7 mouse cellular contexts compared by ENCODE assay signal in the genomic region with DNA sequence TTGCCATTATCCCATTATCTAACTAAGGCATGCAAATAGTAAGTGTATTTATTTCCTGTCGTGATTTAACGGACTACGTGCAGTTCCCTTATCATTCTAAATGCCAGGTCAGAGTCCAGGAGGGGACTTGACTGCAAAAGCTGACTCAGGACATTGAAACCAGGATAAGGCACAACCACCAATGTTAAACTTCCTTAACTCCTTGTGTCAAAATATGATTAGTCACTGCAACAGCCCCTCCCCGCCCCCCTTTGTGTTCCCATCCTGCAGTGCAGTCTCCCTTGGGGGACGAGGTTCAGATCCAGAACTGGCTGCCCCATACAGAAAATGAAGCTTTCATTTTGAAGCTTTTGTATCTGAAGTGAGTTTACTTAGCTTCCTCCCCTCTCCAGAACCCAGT. TPM values are rescaled to one million over a fixed set of nuclear protein-coding genes. Genes with fewer than 3 reads are reported as not detected.
DNase-seq lines count a peak whose midpoint lies in the region; ATAC-seq and TF ChIP-seq lines count a peak whose summit lies in the region.

No protein-coding gene starts in this region.

- peaks cover 13% of the 10 kb centered on the region for H3K4me1 ChIP-seq in forebrain, embryonic 13.5 days
- H3K4me1 ChIP-seq in intestine, postnatal 0 days (replicated peaks; ENCODE audit: control insufficient read depth, insufficient read depth, low read length), result no peaks in the 10 kb centered on the region
- peaks cover 12% of the 10 kb centered on the region for H3K4me1 ChIP-seq in midbrain, embryonic 10.5 days

- H3K27me3 ChIP-seq in forebrain, embryonic 13.5 days, result no peaks in the 10 kb centered on the region
- no peaks in the 10 kb centered on the region for H3K27me3 ChIP-seq in intestine, postnatal 0 days (replicated peaks; ENCODE audit: control insufficient read depth, insufficient read depth, low read length)
- H3K27me3 ChIP-seq in midbrain, embryonic 10.5 days (ENCODE audit: low read depth, poor library complexity, severe bottlenecking), result no peaks in the 10 kb centered on the region

- H3K4me3 ChIP-seq in forebrain, embryonic 13.5 days, result peak overlapping the region; percentile 68
- H3K4me3 ChIP-seq in intestine, postnatal 0 days (ENCODE audit: low read depth, low read length), result peak overlapping the region; percentile 87
- H3K4me3 ChIP-seq in midbrain, embryonic 10.5 days, result peak overlapping the region; percentile 86

- no peaks in the 10 kb centered on the region for H3K36me3 ChIP-seq in forebrain, embryonic 13.5 days (ENCODE audit: poor library complexity, severe bottlenecking)
- H3K36me3 ChIP-seq in intestine, postnatal 0 days (ENCODE audit: control insufficient read depth, insufficient read depth), result no peaks in the 10 kb centered on the region
- H3K36me3 ChIP-seq in midbrain, embryonic 10.5 days, result peaks cover 21% of the 10 kb centered on the region

- peak overlapping the region; percentile 65 for H3K4me2 ChIP-seq in forebrain, embryonic 13.5 days
- H3K4me2 ChIP-seq in intestine, postnatal 0 days (replicated peaks; ENCODE audit: low read depth), result peak overlapping the region; percentile 91

- no peak overlapping the region for H3K27ac ChIP-seq in forebrain, embryonic 13.5 days
- H3K27ac ChIP-seq in intestine, postnatal 0 days (ENCODE audit: low read depth, low read length), result peak overlapping the region; percentile 98
- H3K27ac ChIP-seq in midbrain, embryonic 10.5 days (replicated peaks), result peak overlapping the region; percentile 99

- DNase-seq in 3T3-L1 (ENCODE audit: low read depth, low spot score), result peak; percentile 85
- peak; percentile 20 to 30 for DNase-seq in B cell, adult 2 months
- DNase-seq in midbrain, embryonic 10.5 days (ENCODE audit: low spot score), result no peak
- no peak for DNase-seq in right cerebral cortex, postnatal 4 days
- no peak for DNase-seq in gastrocnemius, adult 18-20 months (ENCODE audit: low spot score)

- H3K9me3 ChIP-seq in forebrain, embryonic 13.5 days (replicated peaks), result no peaks in the 10 kb centered on the region
- H3K9me3 ChIP-seq in intestine, postnatal 0 days (ENCODE audit: control insufficient read depth), result no peaks in the 10 kb centered on the region
- H3K9me3 ChIP-seq in midbrain, embryonic 10.5 days (replicated peaks), result no peaks in the 10 kb centered on the region

- H3K9ac ChIP-seq in forebrain, embryonic 13.5 days, result peak overlapping the region; percentile 82
- H3K9ac ChIP-seq in intestine, postnatal 0 days (ENCODE audit: low read depth, low read length), result peak overlapping the region; percentile 92

- ATAC-seq in forebrain, embryonic 13.5 days, result no peak
- ATAC-seq in intestine, postnatal 0 days, result peak; percentile 33

- 63% methylated on average over 5 of the region's 5 CpGs for WGBS in forebrain, embryonic 13.5 days
- WGBS in intestine, postnatal 0 days, result 12% methylated on average over 5 of the region's 5 CpGs
- WGBS in midbrain, embryonic 10.5 days, result 76% methylated on average over 5 of the region's 5 CpGs

- no peak for TF ChIP-seq CTCF in intestine, postnatal 0 days (IDR thresholded peaks at IDR 0.05; ENCODE audit: low read depth)

RNA-seq across cellular contexts. Expression of gene Zfp1, which starts 0.7 kb away (rescaled TPM):
- 27.3 and 28.8 TPM in 2 replicates for polyA plus RNA-seq in forebrain, embryonic 13.5 days (2015; fragmentation: Nextera tagmentation; extraction: Ambion mirVana)
- polyA plus RNA-seq in intestine, postnatal 0 days (2015; fragmentation: Nextera tagmentation; extraction: Ambion mirVana), result 6.9 and 7.8 TPM in 2 replicates
- polyA plus RNA-seq in midbrain, embryonic 10.5 days (2016; fragmentation: Nextera tagmentation; extraction: Ambion mirVana), result 22.2 and 22.4 TPM in 2 replicates
- total RNA-seq in gastrocnemius, adult 18-20 months (2021), result 1 to 10 TPM; 8.6 to 9.4 TPM

RNA-seq across cellular contexts. Expression of gene Ldhd, which starts 12.3 kb away (rescaled TPM):
- 0.23 and 0.31 TPM in 2 replicates for polyA plus RNA-seq in forebrain, embryonic 13.5 days (2015; fragmentation: Nextera tagmentation; extraction: Ambion mirVana)
- 5.8 and 6.5 TPM in 2 replicates for polyA plus RNA-seq in intestine, postnatal 0 days (2015; fragmentation: Nextera tagmentation; extraction: Ambion mirVana)
- 0.09 and 0.12 TPM in 2 replicates for polyA plus RNA-seq in midbrain, embryonic 10.5 days (2016; fragmentation: Nextera tagmentation; extraction: Ambion mirVana)
- 10 to 100 TPM; 30.3 to 31.4 TPM for total RNA-seq in gastrocnemius, adult 18-20 months (2021)

RNA-seq across cellular contexts. Expression of gene Ctrb1, which starts 48.3 kb away (rescaled TPM):
- 1.7 TPM in 1 of 2 replicates, not detected in the other for polyA plus RNA-seq in forebrain, embryonic 13.5 days (2015; fragmentation: Nextera tagmentation; extraction: Ambion mirVana)
- polyA plus RNA-seq in intestine, postnatal 0 days (2015; fragmentation: Nextera tagmentation; extraction: Ambion mirVana), result 75.8 and 118 TPM in 2 replicates
- not detected in 2 replicates for polyA plus RNA-seq in midbrain, embryonic 10.5 days (2016; fragmentation: Nextera tagmentation; extraction: Ambion mirVana)
- total RNA-seq in gastrocnemius, adult 18-20 months (2021), result under 1 TPM in 1 of 2 experiments, not detected in 1; 0.71 TPM

Comparison
In these comparisons a context has a peak if more than half of its experiments do, and no peak if none do; other contexts are left out.
1. DNase-seq: peak in 3T3-L1 (single experiment) and B cell, adult 2 months (2 of 2); none in midbrain, embryonic 10.5 days (single experiment), right cerebral cortex, postnatal 4 days (single experiment) and gastrocnemius, adult 18-20 months (single experiment).
2. RNA of gene Ctrb1, which starts 48.3 kb away (polyA plus RNA-seq): 75.8 to 118 TPM in intestine, postnatal 0 days; 1.7 TPM in forebrain, embryonic 13.5 days and not detected in midbrain, embryonic 10.5 days; every median in the first group is over 10 times any median in the second.
3. Peak in every context shown above with its lines, with median percentiles within 50 percentile points of each other: H3K4me3 ChIP-seq.